Mouse (Mus musculus) kidney, adult 2 months (tissue): ENCODE measurements at regions not wholly inside any gene's neighbourhood (a gene's known extent, or its start where the extent isn't known, plus 50 kb on each side); places are given as distances from the start of the nearest gene placed in this dataset.

ENCODE experiments used
- CTCF ChIP-seq: fragments of 200-500 bp; conservative IDR thresholded peaks from 2 replicates; pipeline ENCODE4 v1.5.1; 2011; ENCODE audit warnings: low read depth, mild to moderate bottlenecking, control low read depth, low read length, moderate library complexity, mixed read lengths; ENCODE audit not compliant: insufficient read depth, insufficient read length
- POLR2A ChIP-seq: fragments of 200-500 bp; IDR thresholded peaks from one replicate; pipeline ENCODE4 v1.6.1; 2011; ENCODE audit warnings: low read depth, low read length, control low read depth

DNA sequence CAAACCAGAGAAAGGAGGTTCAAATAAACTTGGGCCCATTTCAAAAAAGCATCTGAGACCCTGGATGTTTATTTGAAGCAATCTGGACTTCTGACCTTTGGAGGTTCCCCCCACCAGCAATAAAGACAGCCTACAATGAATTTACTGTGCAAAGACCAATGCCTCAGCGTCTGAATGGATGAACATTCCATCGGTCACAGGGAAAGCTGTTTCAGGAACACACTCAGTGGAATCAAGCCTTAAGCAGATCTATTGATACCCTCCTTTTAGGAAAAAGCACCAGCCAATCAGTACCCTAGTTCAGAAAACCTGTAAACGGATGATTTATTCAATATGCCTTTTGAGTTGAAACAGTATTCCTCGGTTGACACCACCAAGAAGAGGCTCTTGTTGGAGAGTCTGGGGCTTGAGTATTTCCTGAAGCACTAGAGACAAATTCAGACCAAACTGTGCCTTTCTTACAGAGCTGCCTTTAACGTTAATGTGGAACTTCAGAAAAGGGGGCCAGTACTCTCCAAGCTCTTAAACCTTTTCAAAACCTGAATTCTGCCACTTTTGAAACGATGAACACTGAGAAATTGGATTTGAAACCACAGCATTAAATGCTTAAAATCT is 148.1 kb downstream of the Alx1 start:
- TF ChIP-seq CTCF: no peak
- TF ChIP-seq POLR2A: no peak
